Mouse (Mus musculus): ENCODE measurements at regions not wholly inside any gene's neighbourhood (a gene's known extent, or its start where the extent isn't known, plus 50 kb on each side); places are given as distances from the start of the nearest gene placed in this dataset.

GRCm38 (mm10) chr4:87566616-87567015 lies 336.3 kb upstream of the Slc24a2 start:
- no peak for DNase-seq (ENCODE audit: low spot score in 2 of 2)

GRCm38 (mm10) chr4:87554912-87555311 lies 324.6 kb upstream of the Slc24a2 start:
- DNase-seq (ENCODE audit: low spot score in 2 of 2): no peak

All from urinary bladder, postnatal 4 days (tissue).